In genomic region chr3:79023735-79024328, GRCm38 (mm10) we compare ENCODE assay signal across 10 mouse cellular contexts.
A peak's percentile ranks its signal among the peaks of the same experiment; 100 is the strongest.
DNase-seq lines count a peak whose midpoint lies in the region; ATAC-seq lines count a peak whose summit lies in the region.
"Had no signal": no experiment of that assay in that cellular context is flagged by ENCODE, and none has a peak within 500 bp of the region (broad histone marks: within the 10 kb centered on the region; RNA-seq: fewer than 3 reads in every experiment).

No protein-coding gene starts in this region.

- WGBS in midbrain, embryonic 13.5 days, result 70% methylated on average over 6 of the region's 6 CpGs
- WGBS in midbrain, embryonic 11.5 days, result 83% methylated on average over 6 of the region's 6 CpGs
- WGBS in heart, embryonic 16.5 days, result 33% methylated on average over 6 of the region's 6 CpGs
- 74% methylated on average over 6 of the region's 6 CpGs for WGBS in liver, embryonic 11.5 days

- H3K4me2 ChIP-seq in midbrain, embryonic 13.5 days (replicated peaks), result no peak overlapping the region
- no peak overlapping the region for H3K4me2 ChIP-seq in midbrain, embryonic 11.5 days
- H3K4me2 ChIP-seq in heart, embryonic 16.5 days (ENCODE audit: low read depth, low read length), result no peak overlapping the region
- H3K4me2 ChIP-seq in liver, embryonic 11.5 days, result no peak overlapping the region
- H3K4me2 ChIP-seq: intestine, embryonic 15.5 days; liver, embryonic 15.5 days had no signal

- H3K36me3 ChIP-seq in midbrain, embryonic 13.5 days, result no peaks in the 10 kb centered on the region
- H3K36me3 ChIP-seq in midbrain, embryonic 11.5 days (ENCODE audit: control insufficient read depth, insufficient read depth, low read length), result no peaks in the 10 kb centered on the region
- no peaks in the 10 kb centered on the region for H3K36me3 ChIP-seq in heart, embryonic 16.5 days (ENCODE audit: control insufficient read depth, insufficient read depth)
- no peaks in the 10 kb centered on the region for H3K36me3 ChIP-seq in liver, embryonic 11.5 days (ENCODE audit: control insufficient read depth, insufficient read depth, low read length)
- H3K36me3 ChIP-seq: intestine, embryonic 15.5 days; liver, embryonic 15.5 days had no signal

- peak overlapping the region; percentile 31; the same call in 1 of the 2 replicates for H3K27ac ChIP-seq in midbrain, embryonic 13.5 days
- H3K27ac ChIP-seq in midbrain, embryonic 11.5 days (ENCODE audit: low read depth, low read length), result no peak overlapping the region
- peak overlapping the region; percentile 65 for H3K27ac ChIP-seq in heart, embryonic 16.5 days (ENCODE audit: low read length)
- H3K27ac ChIP-seq in liver, embryonic 11.5 days (ENCODE audit: low read depth, low read length), result no peak overlapping the region
- H3K27ac ChIP-seq: intestine, embryonic 15.5 days; liver, embryonic 15.5 days had no signal

- H3K9ac ChIP-seq in midbrain, embryonic 13.5 days (replicated peaks), result no peak overlapping the region
- no peak overlapping the region for H3K9ac ChIP-seq in midbrain, embryonic 11.5 days (ENCODE audit: low read length)
- H3K9ac ChIP-seq in heart, embryonic 16.5 days (ENCODE audit: low read length), result no peak overlapping the region
- H3K9ac ChIP-seq in liver, embryonic 11.5 days (ENCODE audit: low read depth, low read length), result no peak overlapping the region
- H3K9ac ChIP-seq: intestine, embryonic 15.5 days; liver, embryonic 15.5 days had no signal

- H3K9me3 ChIP-seq in midbrain, embryonic 13.5 days, result no peaks in the 10 kb centered on the region
- H3K9me3 ChIP-seq in midbrain, embryonic 11.5 days (ENCODE audit: control insufficient read depth, low read length), result no peaks in the 10 kb centered on the region
- H3K9me3 ChIP-seq in heart, embryonic 16.5 days (replicated peaks; ENCODE audit: control insufficient read depth, low read length), result no peaks in the 10 kb centered on the region
- H3K9me3 ChIP-seq in liver, embryonic 11.5 days (ENCODE audit: control insufficient read depth, low read length), result no peaks in the 10 kb centered on the region
- H3K9me3 ChIP-seq: intestine, embryonic 15.5 days; liver, embryonic 15.5 days had no signal

- ATAC-seq in frontal cortex, adult (ENCODE audit: low TSS enrichment), result peak; percentile 82
- ATAC-seq in midbrain, embryonic 13.5 days, result peak; percentile 62; the same call in 1 of the 2 replicates
- no peak for ATAC-seq in midbrain, embryonic 11.5 days (ENCODE audit: low FRiP score)
- no peak for ATAC-seq in heart, embryonic 16.5 days (replicated peaks; ENCODE audit: extremely low read depth, insufficient read depth, low FRiP score)
- no peak for ATAC-seq in liver, embryonic 11.5 days (replicated peaks; ENCODE audit: low FRiP score)
- no peak for ATAC-seq in megakaryocyte progenitor cell, adult 5-6 weeks (replicated peaks; ENCODE audit: poor library complexity)
- ATAC-seq: intestine, embryonic 15.5 days had no signal

- DNase-seq in frontal cortex, postnatal 14 days (ENCODE audit: low spot score in 2 of 2), result no peak
- DNase-seq in midbrain, embryonic 11.5 days (ENCODE audit: low spot score, missing footprints), result no peak
- peak; percentile 9 for DNase-seq in skeletal muscle tissue, adult 2 months (ENCODE audit: low read depth, low spot score)
- no peak for DNase-seq in liver, embryonic 11.5 days (ENCODE audit: low spot score)

- H3K4me1 ChIP-seq in midbrain, embryonic 13.5 days (replicated peaks), result peaks cover 11% of the 10 kb centered on the region
- no peaks in the 10 kb centered on the region for H3K4me1 ChIP-seq in midbrain, embryonic 11.5 days (ENCODE audit: control insufficient read depth, insufficient read depth, low read length)
- peaks cover 21% of the 10 kb centered on the region for H3K4me1 ChIP-seq in heart, embryonic 16.5 days (ENCODE audit: control insufficient read depth, insufficient read depth, low read length)
- peaks cover 10% of the 10 kb centered on the region for H3K4me1 ChIP-seq in liver, embryonic 11.5 days (replicated peaks; ENCODE audit: control insufficient read depth, insufficient read depth, low read length)
- H3K4me1 ChIP-seq: intestine, embryonic 15.5 days had no signal

- no peaks in the 10 kb centered on the region for H3K27me3 ChIP-seq in midbrain, embryonic 13.5 days
- H3K27me3 ChIP-seq in midbrain, embryonic 11.5 days (ENCODE audit: control insufficient read depth, insufficient read depth, low read length), result no peaks in the 10 kb centered on the region
- H3K27me3 ChIP-seq in heart, embryonic 16.5 days (ENCODE audit: control insufficient read depth, insufficient read depth, low read length), result no peaks in the 10 kb centered on the region
- 0 out of 2 replicates have a peak, but pooled peaks cover 4% of the 10 kb centered on the region for H3K27me3 ChIP-seq in liver, embryonic 11.5 days (replicated peaks; ENCODE audit: control insufficient read depth, insufficient read depth, low read length)
- H3K27me3 ChIP-seq: intestine, embryonic 15.5 days; liver, embryonic 15.5 days had no signal

- no peak overlapping the region for H3K4me3 ChIP-seq in midbrain, embryonic 13.5 days (replicated peaks)
- H3K4me3 ChIP-seq in midbrain, embryonic 11.5 days (ENCODE audit: low read depth, low read length), result no peak overlapping the region
- no peak overlapping the region for H3K4me3 ChIP-seq in heart, embryonic 16.5 days (ENCODE audit: low read length)
- no peak overlapping the region for H3K4me3 ChIP-seq in liver, embryonic 11.5 days (ENCODE audit: low read depth, low read length)
- H3K4me3 ChIP-seq: intestine, embryonic 15.5 days; liver, embryonic 15.5 days had no signal

Comparison
In these comparisons a context has a peak if more than half of its experiments do, and no peak if none do; other contexts are left out.
1. ATAC-seq: peak in frontal cortex, adult (single experiment) and midbrain, embryonic 13.5 days (single experiment); none in midbrain, embryonic 11.5 days (single experiment), heart, embryonic 16.5 days (single experiment), liver, embryonic 11.5 days (single experiment) and megakaryocyte progenitor cell, adult 5-6 weeks (single experiment).
2. H3K27ac ChIP-seq: peak in midbrain, embryonic 13.5 days (single experiment) and heart, embryonic 16.5 days (single experiment); none in midbrain, embryonic 11.5 days (single experiment) and liver, embryonic 11.5 days (single experiment).